Mouse (Mus musculus) urinary bladder, adult 18-20 months (tissue): Measurements from ENCODE around the gene Nacc1.

ENCODE experiments used
- DNase-seq, 2 experiments: peaks; one replicate each; pipeline ENCODE4 v3.0.0; 2022; ENCODE audit warnings: low spot score in 2 of 2, mixed read lengths in 2 of 2

The Nacc1 gene

GRCm38 (mm10) chr8:84687705-84688100 lies at the start of gene Nacc1:
Nacc1 (minus strand) TSS chr8:84687862.
- peak; percentile 79 to 82 for DNase-seq

GRCm38 (mm10) chr8:84736521-84736920 lies 48.9 kb upstream of the Nacc1 start:
- DNase-seq, result no peak

GRCm38 (mm10) chr8:84735597-84735996 lies 47.9 kb upstream of the Nacc1 start:
- DNase-seq, result no peak

- DNase-seq, result no peak
These were observed 47.0 kb upstream of the Nacc1 start for GRCm38 (mm10) chr8:84734680-84735079.

GRCm38 (mm10) chr8:84733959-84734358 lies 46.3 kb upstream of the Nacc1 start:
- no peak for DNase-seq

- no peak for DNase-seq
These were observed 45.3 kb upstream of the Nacc1 start for GRCm38 (mm10) chr8:84732996-84733395.

- no peak for DNase-seq
These were observed 44.9 kb upstream of the Nacc1 start for GRCm38 (mm10) chr8:84732545-84732944.

- no peak for DNase-seq
These were observed 43.9 kb upstream of the Nacc1 start for GRCm38 (mm10) chr8:84731371-84732177.

GRCm38 (mm10) chr8:84730541-84731370 lies 43.1 kb upstream of the Nacc1 start:
- no peak for DNase-seq

GRCm38 (mm10) chr8:84729921-84730362 lies 42.3 kb upstream of the Nacc1 start:
- DNase-seq, result no peak

GRCm38 (mm10) chr8:84728474-84728873 lies 40.8 kb upstream of the Nacc1 start:
- DNase-seq, result no peak

- DNase-seq, result no peak
These were observed 38.2 kb upstream of the Nacc1 start for GRCm38 (mm10) chr8:84725941-84726259.

- DNase-seq, result no peak
These were observed 37.7 kb upstream of the Nacc1 start for GRCm38 (mm10) chr8:84725246-84725940.

GRCm38 (mm10) chr8:84724683-84725082 lies 37.0 kb upstream of the Nacc1 start:
- no peak for DNase-seq

GRCm38 (mm10) chr8:84723571-84723900 lies 35.9 kb upstream of the Nacc1 start:
- no peak for DNase-seq

- DNase-seq, result peak; percentile 75 to 85
These were observed 35.3 kb upstream of the Nacc1 start, which contains the start of gene G430095P16Rik for GRCm38 (mm10) chr8:84722850-84723570. G430095P16Rik (plus strand) TSS chr8:84723007.

GRCm38 (mm10) chr8:84722530-84722849 lies 34.8 kb upstream of the Nacc1 start:
- DNase-seq, result no peak

GRCm38 (mm10) chr8:84718959-84719690 lies 31.5 kb upstream of the Nacc1 start:
- DNase-seq, result no peak

GRCm38 (mm10) chr8:84718476-84718875 lies 30.8 kb upstream of the Nacc1 start:
- DNase-seq, result no peak

- DNase-seq, result no peak
These were observed 29.1 kb upstream of the Nacc1 start for GRCm38 (mm10) chr8:84716790-84717189.

- no peak for DNase-seq
These were observed 28.3 kb upstream of the Nacc1 start for GRCm38 (mm10) chr8:84715893-84716468.
